Mouse (Mus musculus) lung, postnatal 25 days (tissue): ENCODE data around the gene Ifi47.

ENCODE experiments used
- DNase-seq: peaks from one replicate; pipeline ENCODE4 v3.0.0; 2022; ENCODE audit warnings: low spot score

The Ifi47 gene

GRCm38 (mm10) chr11:49089735-49090507 lies 13.5 kb downstream of the Ifi47 start:
- DNase-seq = no peak

- DNase-seq = no peak
Measured at GRCm38 (mm10) chr11:49090551-49090950, 14.2 kb downstream of the Ifi47 start.

DNA sequence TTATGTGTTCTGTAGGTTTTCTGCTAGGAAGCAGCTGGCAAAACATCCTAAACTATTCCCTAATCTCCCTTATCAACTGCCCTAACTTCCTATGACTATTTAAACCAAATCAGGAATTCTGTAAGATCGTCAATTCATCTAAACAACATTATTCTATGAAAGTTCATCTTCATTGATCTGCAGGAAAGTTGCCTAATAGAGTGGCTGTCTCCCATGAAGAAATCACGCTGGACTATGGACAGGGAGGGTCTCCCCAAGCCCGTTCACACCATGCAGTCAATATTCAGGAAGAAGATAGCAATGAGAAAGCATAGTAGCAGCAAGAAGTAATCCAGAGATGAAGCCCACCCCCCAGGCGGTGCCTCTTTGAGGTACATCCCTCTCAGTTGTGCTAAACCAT lies 14.8 kb downstream of the Ifi47 start:
- DNase-seq = no peak

- DNase-seq = no peak
Measured at GRCm38 (mm10) chr11:49092053-49092586, 15.7 kb downstream of the Ifi47 start.

DNA sequence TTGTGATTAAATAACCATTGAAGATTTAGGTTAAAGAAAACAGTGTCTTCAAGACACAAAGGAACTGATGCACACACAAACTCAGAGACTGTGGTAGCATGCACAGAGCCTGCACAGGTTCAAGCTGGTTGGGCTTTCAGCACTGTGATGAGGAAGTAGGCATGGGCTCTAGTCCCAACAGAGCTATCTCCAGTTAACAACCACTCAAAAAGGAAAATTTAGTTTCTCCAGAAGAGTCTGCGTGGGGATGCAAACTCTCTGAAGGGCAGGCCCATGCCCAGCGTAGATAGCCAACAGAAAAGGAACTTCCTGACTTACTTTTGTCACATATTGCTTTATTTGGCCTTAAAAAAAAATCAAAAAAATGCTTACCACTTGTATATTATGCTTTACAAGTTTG lies 16.4 kb downstream of the Ifi47 start:
- DNase-seq = no peak

DNA sequence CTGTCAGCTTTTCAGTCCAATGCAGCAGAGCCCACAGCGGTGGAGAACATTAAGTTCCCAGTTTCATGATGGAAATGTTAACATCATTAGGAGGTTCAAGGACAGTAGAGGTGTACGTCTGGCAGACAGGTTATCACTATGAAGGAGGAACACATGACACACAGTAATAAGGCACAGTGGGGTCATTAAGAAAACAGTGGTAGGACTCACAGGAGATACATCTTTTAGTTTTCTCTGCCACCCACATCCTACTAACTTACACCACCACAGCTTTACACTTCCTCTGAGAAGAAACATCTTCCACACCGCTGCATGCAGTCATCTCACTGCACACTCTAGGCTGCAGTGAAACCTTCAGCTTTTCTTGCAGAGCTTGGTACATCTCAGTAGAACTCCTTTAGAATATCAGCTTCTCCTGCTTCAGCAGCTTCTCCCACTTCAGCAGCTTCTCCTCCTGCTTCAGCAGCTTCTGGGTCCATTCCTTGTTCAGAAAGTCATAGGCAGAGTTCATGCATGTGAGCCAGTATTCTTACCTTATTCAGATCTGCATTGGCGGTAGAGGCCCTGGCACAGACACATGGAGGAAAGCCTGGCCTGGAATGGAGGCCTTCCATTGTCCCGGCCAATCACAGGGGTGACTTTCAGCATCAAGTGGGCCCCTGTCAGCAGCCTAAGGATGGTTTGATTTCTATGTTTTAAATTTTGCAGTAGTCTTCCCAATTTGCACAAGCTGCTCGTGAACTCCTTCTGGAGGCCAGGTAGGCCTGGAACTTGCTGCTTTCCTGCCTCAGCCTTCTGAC lies 17.7 kb downstream of the Ifi47 start:
- DNase-seq = no peak

GRCm38 (mm10) chr11:49095367-49095766 lies 19.0 kb downstream of the Ifi47 start:
- DNase-seq = no peak

GRCm38 (mm10) chr11:49100409-49100808 lies 24.0 kb downstream of the Ifi47 start:
- DNase-seq = no peak

- DNase-seq = no peak
Measured at GRCm38 (mm10) chr11:49101500-49101899, 25.1 kb downstream of the Ifi47 start.

GRCm38 (mm10) chr11:49103047-49103693 lies 26.8 kb downstream of the Ifi47 start:
- peak; percentile 87 for DNase-seq

DNA sequence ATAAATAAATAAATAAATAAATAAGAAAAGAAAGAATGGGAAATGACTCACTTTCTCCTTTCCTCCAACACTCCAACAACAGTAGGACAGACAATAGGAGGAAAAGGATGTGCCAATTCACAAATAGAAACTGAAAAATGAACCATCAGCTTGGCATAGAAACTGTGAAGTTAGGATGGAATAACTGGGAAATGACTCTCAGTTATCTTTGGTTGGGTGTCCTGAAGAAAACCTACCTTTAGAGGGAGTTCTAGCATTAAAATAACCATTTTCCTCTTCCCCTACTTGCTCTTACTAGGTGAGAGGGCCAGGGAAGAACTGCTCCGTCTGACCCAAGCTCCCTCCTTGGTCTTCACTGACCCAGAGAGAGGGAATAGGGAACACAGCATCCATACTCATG lies 29.4 kb downstream of the Ifi47 start:
- DNase-seq = no peak

DNA sequence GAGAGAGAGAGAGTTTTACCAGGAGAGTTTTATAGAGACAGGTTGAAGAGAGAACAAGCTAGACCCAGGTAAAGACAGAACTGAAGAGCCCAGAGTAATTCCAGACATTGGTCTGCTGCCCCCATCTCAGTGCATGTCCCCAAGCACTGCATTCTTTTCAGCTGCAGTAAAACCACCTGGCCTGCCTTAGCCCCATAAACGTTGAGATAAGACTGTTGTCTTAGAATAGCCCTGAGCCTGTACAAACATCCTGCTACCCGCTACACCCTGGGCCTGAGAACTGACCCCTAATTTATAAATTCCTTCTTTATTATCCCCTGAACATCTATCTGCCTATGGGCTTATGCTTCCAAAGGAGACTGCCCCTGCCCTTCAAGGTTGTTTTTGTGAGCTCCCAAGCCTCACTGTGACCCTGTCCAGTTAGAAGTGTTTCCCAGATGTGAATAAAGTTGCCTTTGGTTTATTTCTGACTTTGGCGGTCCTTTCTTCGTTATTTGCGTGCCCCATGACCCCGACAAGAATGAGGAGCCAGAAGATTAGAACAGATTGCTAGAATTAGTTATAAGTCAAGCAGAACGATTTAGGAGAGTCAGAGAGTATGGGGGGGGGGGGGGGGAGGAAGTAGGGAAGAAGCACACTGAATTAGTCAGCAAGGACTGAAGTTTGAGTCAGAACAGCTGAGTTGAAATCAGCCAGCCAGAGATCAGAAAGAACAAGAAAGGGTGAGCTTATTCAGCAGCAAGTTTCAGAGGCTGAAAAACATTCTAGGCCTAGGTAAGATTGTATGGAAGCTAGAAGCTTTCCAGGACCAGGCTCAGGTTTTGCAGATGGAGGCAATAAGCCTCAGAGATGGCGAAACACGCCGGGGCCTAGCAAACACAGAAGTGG lies 31.5 kb downstream of the Ifi47 start:
- DNase-seq = no peak

- DNase-seq = no peak
Measured at GRCm38 (mm10) chr11:49108833-49109232, 32.4 kb downstream of the Ifi47 start.

DNA sequence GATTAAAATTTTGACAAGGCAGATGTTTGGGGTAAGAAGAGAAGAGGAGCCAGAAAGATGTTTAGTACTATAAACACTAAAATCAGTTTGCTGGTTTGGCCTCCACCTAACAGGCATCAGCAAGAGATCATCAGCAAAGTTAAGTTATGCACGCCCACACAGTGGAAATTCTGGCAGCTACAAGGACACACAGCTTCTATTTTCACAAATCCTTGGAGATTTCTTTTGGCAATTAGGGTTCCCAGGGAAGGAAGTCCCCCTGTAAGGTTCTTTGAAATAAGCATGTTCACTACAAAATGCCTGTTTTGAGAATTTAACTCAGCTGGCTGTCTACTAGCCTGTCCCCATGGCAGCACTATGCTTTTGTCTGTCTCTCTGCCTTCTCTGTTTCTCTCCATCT lies 34.6 kb downstream of the Ifi47 start:
- DNase-seq = no peak

GRCm38 (mm10) chr11:49112624-49113219 lies 36.3 kb downstream of the Ifi47 start:
- no peak for DNase-seq

- DNase-seq = no peak
Measured at GRCm38 (mm10) chr11:49114158-49114557, 37.8 kb downstream of the Ifi47 start.

GRCm38 (mm10) chr11:49114774-49115173 lies 38.4 kb downstream of the Ifi47 start, which contains the start of gene Olfr1396:
TSS of gene Olfr1396 (minus strand) at chr11:49114874.
- DNase-seq = no peak

- no peak for DNase-seq
Measured at GRCm38 (mm10) chr11:49119635-49120034, 43.2 kb downstream of the Ifi47 start.

DNA sequence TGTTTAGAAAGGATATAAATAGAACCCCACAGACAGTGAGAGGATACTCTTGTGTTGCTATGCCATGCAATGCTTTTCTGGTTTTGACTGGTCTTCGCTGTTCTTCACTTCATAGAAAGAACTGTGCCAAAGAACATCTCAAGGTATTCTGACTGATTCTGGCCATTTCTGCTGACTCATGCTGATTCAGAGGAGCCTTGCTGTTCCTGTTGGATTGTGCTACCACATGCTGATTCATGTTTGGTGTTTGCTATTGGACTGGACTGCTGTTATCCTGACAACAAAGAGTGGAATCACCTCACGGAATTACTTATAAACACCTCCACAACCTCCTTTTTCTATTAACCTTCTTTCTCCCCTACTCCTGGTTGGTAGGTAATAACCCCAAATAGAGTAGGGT lies 47.8 kb downstream of the Ifi47 start:
- no peak for DNase-seq

GRCm38 (mm10) chr11:49141974-49142373 lies 65.6 kb downstream of the Ifi47 start, which contains the start of gene Olfr1395:
TSS of gene Olfr1395 (plus strand) at chr11:49142274.
- no peak for DNase-seq
